Mouse (Mus musculus): ENCODE results near the gene Rpl27.

DNA sequence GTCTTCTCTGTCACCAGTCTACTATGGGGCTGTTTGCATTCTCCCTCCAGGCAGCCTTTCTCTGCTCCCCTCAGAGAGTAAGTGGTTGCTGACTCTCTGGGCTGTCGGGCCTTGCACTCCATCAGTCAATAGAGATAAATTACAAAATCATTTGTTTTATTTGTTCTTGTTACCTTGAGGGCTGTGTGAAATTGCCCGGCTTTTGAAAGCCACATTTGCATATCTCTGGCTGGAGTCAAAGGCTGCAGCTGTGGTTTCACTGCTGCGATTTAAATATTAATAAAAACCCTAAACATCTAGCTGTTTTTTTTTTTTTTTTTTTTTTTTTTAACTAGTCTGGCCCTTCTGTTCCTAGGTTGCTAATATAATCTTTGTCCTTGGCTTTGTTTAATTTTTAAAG lies 41.7 kb downstream of the Rpl27 start:
- no peak for TF ChIP-seq POLR2A (IDR thresholded peaks at IDR 0.05; ENCODE audit: extremely low read depth, insufficient read depth, low read length)
- TF ChIP-seq CTCF (IDR thresholded peaks at IDR 0.05; ENCODE audit: extremely low read depth, insufficient read depth, low read length): no peak
